Mouse (Mus musculus) lung, postnatal 0 days (tissue): ENCODE measurements around the gene Lmna. TPM values are rescaled to one million over a fixed set of nuclear protein-coding genes. Genes with fewer than 3 reads are reported as not detected.

Experiments
- ATAC-seq: fragments of 200-750 bp; cut with Nextera tagmentation; 2 replicates; pipeline ENCODE4 v1.8.0; 2017; ENCODE audit warnings: moderate library complexity
- DNase-seq: peaks from one replicate; pipeline ENCODE4 v3.0.0-alpha.2; 2016; ENCODE audit warnings: low spot score
- H3K27ac ChIP-seq: fragments of 300-500 bp; sonication (generic); 2 replicates; pipeline ENCODE4 v1.5.1; 2014; ENCODE audit warnings: antibody characterized with exemption, mild to moderate bottlenecking, low read length, mixed read lengths
- H3K27me3 ChIP-seq: fragments of 300-500 bp; sonication (generic); replicated peaks from 2 replicates; pipeline ENCODE4 v1.6.1; 2014; ENCODE audit warnings: low read length, mixed read lengths; ENCODE audit not compliant: insufficient read depth
- H3K36me3 ChIP-seq: fragments of 300-500 bp; sonication (generic); 2 replicates; pipeline ENCODE4 v1.6.1; 2014; ENCODE audit warnings: low read length, mixed read lengths; ENCODE audit not compliant: insufficient read depth
- H3K4me1 ChIP-seq: fragments of 300-500 bp; sonication (generic); 2 replicates; pipeline ENCODE4 v1.6.1; 2014; ENCODE audit warnings: antibody characterized with exemption, low read depth, low read length, mixed read lengths; ENCODE audit not compliant: insufficient read depth
- H3K4me2 ChIP-seq: fragments of 300-500 bp; sonication (generic); replicated peaks from 2 replicates; pipeline ENCODE4 v1.6.1; 2014; ENCODE audit warnings: low read depth, mild to moderate bottlenecking, low read length, moderate library complexity, mixed read lengths
- H3K4me3 ChIP-seq: fragments of 300-500 bp; sonication (generic); 2 replicates; pipeline ENCODE4 v1.5.1; 2014; ENCODE audit warnings: low read depth, low read length
- H3K9ac ChIP-seq: fragments of 300-500 bp; sonication (generic); replicated peaks from 2 replicates; pipeline ENCODE4 v1.6.1; 2014; ENCODE audit warnings: low read depth, mild to moderate bottlenecking
- H3K9me3 ChIP-seq: fragments of 300-500 bp; sonication (generic); 2 replicates; pipeline ENCODE4 v1.6.1; 2016; ENCODE audit warnings: low read length, mixed read lengths
- CTCF ChIP-seq: IDR thresholded peaks from 2 replicates; pipeline ENCODE4 v1.5.1; 2016; ENCODE audit warnings: antibody characterized with exemption, mild to moderate bottlenecking
- EP300 ChIP-seq: IDR thresholded peaks from 2 replicates; pipeline ENCODE4 v1.6.1; 2016; ENCODE audit warnings: antibody characterized with exemption, mild to moderate bottlenecking, control low read depth
- WGBS: fragments of 180-500 bp; shearing (Covaris S2); extraction: QIAGEN DNeasy Blood & Tissue Kit; methylation state at CpG from one replicate; pipeline ENCODE4 v1.1.7; 2014; 5-methylcytosine and 5-hydroxymethylcytosine counted together
- polyA plus RNA-seq: library from polyadenylated mRNA; unstranded; fragments of >200 nt; fragmentation: Nextera tagmentation; extraction: Ambion mirVana; gene quantifications from 2 replicates; pipeline ENCODE4 v1.2.1, GENCODE M21; 2015

Lmna gene
- polyA plus RNA-seq, 1 experiment from 2014 or later, result 216 TPM

DNA sequence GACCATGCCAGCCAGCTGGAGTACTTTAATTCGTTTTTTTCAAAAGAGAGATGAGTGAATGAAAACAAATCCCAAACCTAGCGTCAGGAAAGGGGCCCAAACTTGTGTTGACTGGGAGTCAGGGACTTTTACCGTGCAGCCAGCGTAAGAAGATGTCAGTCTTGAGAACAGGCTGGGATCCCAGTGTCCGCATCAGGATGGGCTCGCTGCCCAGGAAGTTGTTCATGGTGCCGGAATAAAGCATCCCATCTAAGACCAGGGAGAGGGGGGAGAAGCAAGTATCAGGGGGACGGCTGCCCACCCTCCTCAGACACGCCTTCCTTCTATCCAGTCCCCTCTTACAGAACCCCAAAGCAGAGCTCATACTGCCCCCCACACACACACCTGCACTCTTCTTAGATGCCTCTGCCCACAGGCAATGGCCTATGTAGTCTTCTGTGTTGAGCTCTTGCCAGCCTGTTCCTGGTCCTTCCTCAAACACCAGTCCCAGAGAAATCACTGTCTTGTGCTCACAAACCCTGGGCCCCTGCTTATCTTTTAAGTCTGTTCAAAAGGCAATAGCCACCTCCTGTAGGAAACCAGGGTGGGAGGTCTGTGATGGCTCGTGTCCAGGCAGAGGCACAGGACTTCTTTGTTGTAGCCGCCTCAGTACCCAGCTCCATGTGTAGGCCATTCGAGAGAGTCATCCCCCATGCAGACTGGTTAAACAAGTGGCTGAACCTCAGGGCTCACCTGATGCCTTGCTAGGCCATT lies 59.2 kb downstream of the Lmna start:
- Histone ChIP-seq H3K4me2 (no peak overlapping the region), H3K4me3 (no peak overlapping the region), H3K36me3 (no peaks in the 10 kb centered on the region), H3K27me3 (no peaks in the 10 kb centered on the region), H3K27ac (no peak overlapping the region), H3K9me3 (no peaks in the 10 kb centered on the region), H3K9ac (no peak overlapping the region), H3K4me1 (no peaks in the 10 kb centered on the region)
- TF ChIP-seq EP300, result no peak
- TF ChIP-seq CTCF, result no peak
- WGBS, result 65% methylated on average over 12 of the region's 12 CpGs
- DNase-seq (no peak), ATAC-seq (no peak)

GRCm38 (mm10) chr3:88449395-88450023 lies 60.2 kb downstream of the Lmna start:
- no peak for TF ChIP-seq CTCF
- ATAC-seq (no peak), DNase-seq (no peak)
- H3K36me3 ChIP-seq, result no peaks in the 10 kb centered on the region
- 16% methylated on average over 21 of the region's 21 CpGs for WGBS
- no peaks in the 10 kb centered on the region for H3K9me3 ChIP-seq
- no peaks in the 10 kb centered on the region for H3K27me3 ChIP-seq
- H3K9ac ChIP-seq, result no peak overlapping the region
- no peak overlapping the region for H3K4me2 ChIP-seq
- no peak overlapping the region for H3K4me3 ChIP-seq
- H3K4me1 ChIP-seq, result no peaks in the 10 kb centered on the region
- no peak overlapping the region for H3K27ac ChIP-seq

- Histone ChIP-seq H3K9me3 (no peaks in the 10 kb centered on the region), H3K36me3 (no peaks in the 10 kb centered on the region), H3K4me1 (no peaks in the 10 kb centered on the region), H3K4me3 (no peak overlapping the region), H3K9ac (no peak overlapping the region), H3K4me2 (no peak overlapping the region), H3K27me3 (no peaks in the 10 kb centered on the region), H3K27ac (no peak overlapping the region)
- TF ChIP-seq CTCF, result no peak
- TF ChIP-seq EP300, result no peak
- ATAC-seq (no peak), DNase-seq (no peak)
- 72% methylated on average over 8 of the region's 8 CpGs for WGBS
Measured at GRCm38 (mm10) chr3:88448443-88448842, 61.3 kb downstream of the Lmna start.

- H3K4me3 ChIP-seq, result no peak overlapping the region
- TF ChIP-seq EP300, result no peak
- no peak for TF ChIP-seq CTCF
- 48% methylated on average over 8 of the region's 8 CpGs for WGBS
Measured at GRCm38 (mm10) chr3:88447676-88448183, 62.0 kb downstream of the Lmna start.

DNA sequence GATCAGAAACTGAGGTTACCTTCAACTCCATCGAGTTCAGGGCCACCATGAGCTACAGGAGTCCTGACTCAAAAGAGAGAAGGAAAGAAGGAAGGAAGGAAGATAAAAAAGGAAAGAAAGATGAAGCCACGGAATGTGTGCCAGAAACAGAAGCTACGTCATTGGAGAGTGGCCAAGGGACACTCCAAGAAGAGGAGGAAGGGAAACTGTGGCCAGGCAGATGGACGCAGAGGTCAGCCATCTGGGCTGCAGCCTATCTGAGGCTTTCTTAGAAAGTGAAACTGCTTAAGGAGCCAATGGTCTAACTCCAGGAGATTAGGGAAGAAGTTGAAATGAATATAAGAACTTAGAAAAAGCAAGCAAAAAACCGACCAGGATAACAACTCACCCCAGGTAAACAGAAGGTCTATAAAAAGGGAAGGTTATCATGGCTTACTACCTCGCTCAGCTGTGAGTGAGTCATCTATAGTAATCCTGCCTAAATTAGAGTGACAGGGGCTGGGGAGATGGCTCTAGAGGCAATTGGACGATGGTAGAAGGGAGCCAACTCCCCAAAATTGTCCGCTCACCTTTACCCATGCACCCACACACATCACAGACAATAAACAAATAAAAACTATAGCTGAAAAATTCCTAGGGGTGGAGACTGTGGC lies 63.2 kb downstream of the Lmna start:
- H3K27ac ChIP-seq, result no peak overlapping the region
- no peaks in the 10 kb centered on the region for H3K4me1 ChIP-seq
- H3K36me3 ChIP-seq, result no peaks in the 10 kb centered on the region
- H3K9me3 ChIP-seq, result no peaks in the 10 kb centered on the region
- no peak overlapping the region for H3K4me3 ChIP-seq
- WGBS, result 41% methylated on average over 8 of the region's 8 CpGs
- TF ChIP-seq EP300 (no peak), CTCF (no peak)
- no peak overlapping the region for H3K4me2 ChIP-seq
- H3K9ac ChIP-seq, result no peak overlapping the region
- DNase-seq (peak; percentile 28), ATAC-seq (no peak)
- H3K27me3 ChIP-seq, result no peaks in the 10 kb centered on the region

More at GRCm38 (mm10) chr3:88447676-88448183, 62.0 kb downstream of the Lmna start:
- no peak for ATAC-seq
- no peaks in the 10 kb centered on the region for H3K36me3 ChIP-seq
- H3K4me2 ChIP-seq, result no peak overlapping the region
- H3K27me3 ChIP-seq, result no peaks in the 10 kb centered on the region
- no peak overlapping the region for H3K9ac ChIP-seq
- no peak overlapping the region for H3K27ac ChIP-seq
- no peaks in the 10 kb centered on the region for H3K9me3 ChIP-seq
- H3K4me1 ChIP-seq, result no peaks in the 10 kb centered on the region
- DNase-seq, result no peak

DNA sequence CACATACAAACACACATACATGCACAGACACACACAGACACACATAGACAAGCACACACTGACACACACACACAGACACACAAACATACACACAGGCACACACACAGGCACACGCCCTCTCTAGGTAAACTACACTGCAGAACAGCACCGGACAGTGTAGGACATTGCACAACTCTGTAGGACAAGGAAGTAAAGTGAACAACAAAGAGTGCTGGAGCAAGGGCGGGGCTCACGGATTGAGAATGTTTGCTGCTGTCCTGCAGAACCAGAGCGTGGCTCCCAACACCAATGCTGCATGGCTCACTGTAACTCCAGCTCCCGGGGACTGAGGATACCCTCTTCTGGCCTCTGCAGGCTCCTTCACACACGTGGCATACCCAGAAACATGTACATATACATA lies 66.9 kb downstream of the Lmna start:
- Histone ChIP-seq H3K4me2 (no peak overlapping the region), H3K9me3 (no peaks in the 10 kb centered on the region), H3K9ac (no peak overlapping the region), H3K27ac (peak overlapping the region; percentile 9; the same call in 1 of the 2 replicates), H3K36me3 (no peaks in the 10 kb centered on the region), H3K4me1 (peaks cover 6% of the 10 kb centered on the region; the same call in 1 of the 2 replicates), H3K4me3 (no peak overlapping the region), H3K27me3 (no peaks in the 10 kb centered on the region)
- WGBS, result 32% methylated on average over 7 of the region's 7 CpGs
- TF ChIP-seq CTCF, result 0 out of 2 replicates have a peak, but pooled peaks have one; percentile 16
- no peak for TF ChIP-seq EP300
- peak; percentile 86 for DNase-seq
- peak; percentile 85 for ATAC-seq
